ENCODE assay signal across 9 mouse cellular contexts in the genomic region with DNA sequence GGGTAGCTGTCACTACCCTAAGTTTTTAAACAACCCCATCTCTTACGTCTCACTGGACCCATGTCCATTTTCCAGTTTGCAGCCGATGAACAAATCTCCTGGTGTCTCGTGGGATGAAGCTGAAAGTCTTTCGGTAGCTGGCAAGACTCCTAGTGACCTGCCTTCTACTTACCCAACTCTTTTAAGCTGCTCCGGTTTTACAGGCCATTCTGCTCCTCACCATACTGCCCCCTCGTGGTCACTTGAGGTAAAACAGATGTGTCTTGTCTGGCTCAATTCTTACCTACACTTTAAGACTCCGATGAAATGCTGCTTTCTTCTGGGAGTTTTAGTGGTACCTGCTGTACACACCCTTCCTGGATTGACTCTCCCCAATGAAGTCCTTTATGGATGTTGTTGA. TPM values are rescaled to one million over a fixed set of nuclear protein-coding genes. Genes with fewer than 3 reads are reported as not detected.
DNase-seq lines count a peak whose midpoint lies in the region; ATAC-seq lines count a peak whose summit lies in the region.
"Had no signal": no experiment of that assay in that cellular context is flagged by ENCODE, and none has a peak within 500 bp of the region (broad histone marks: within the 10 kb centered on the region; RNA-seq: fewer than 3 reads in every experiment).

No protein-coding gene starts in this region.

- ATAC-seq in midbrain, embryonic 14.5 days (ENCODE audit: low FRiP score, low TSS enrichment), result no peak
- ATAC-seq in midbrain, embryonic 16.5 days, result no peak
- peak; percentile 79 for ATAC-seq in inflammation-experienced regulatory T-cells, adult 6 months
- no peak for ATAC-seq in liver, embryonic 13.5 days (ENCODE audit: low read depth)

- no peaks in the 10 kb centered on the region for H3K4me1 ChIP-seq in midbrain, embryonic 14.5 days (ENCODE audit: control insufficient read depth, insufficient read depth, low read length)
- peaks cover 2% of the 10 kb centered on the region; the same call in 1 of the 2 replicates for H3K4me1 ChIP-seq in midbrain, embryonic 16.5 days (ENCODE audit: control insufficient read depth, insufficient read depth, low read length)
- no peaks in the 10 kb centered on the region for H3K4me1 ChIP-seq in liver, embryonic 13.5 days (replicated peaks)
- H3K4me1 ChIP-seq: heart, embryonic 15.5 days had no signal

- H3K36me3 ChIP-seq in midbrain, embryonic 14.5 days (ENCODE audit: control insufficient read depth, insufficient read depth, low read length), result no peaks in the 10 kb centered on the region
- H3K36me3 ChIP-seq in midbrain, embryonic 16.5 days (ENCODE audit: control insufficient read depth, insufficient read depth, low read length), result no peaks in the 10 kb centered on the region
- no peaks in the 10 kb centered on the region for H3K36me3 ChIP-seq in liver, embryonic 13.5 days
- H3K36me3 ChIP-seq: heart, embryonic 15.5 days had no signal

- WGBS in midbrain, embryonic 14.5 days, result 36% methylated on average over 7 of the region's 7 CpGs
- WGBS in midbrain, embryonic 16.5 days, result 29% methylated on average over 7 of the region's 7 CpGs
- WGBS in liver, embryonic 13.5 days (ENCODE audit: insufficient replicate concordance), result 30% methylated on average over 7 of the region's 7 CpGs

- H3K9me3 ChIP-seq in midbrain, embryonic 14.5 days (ENCODE audit: control insufficient read depth, low read length), result no peaks in the 10 kb centered on the region
- no peaks in the 10 kb centered on the region for H3K9me3 ChIP-seq in midbrain, embryonic 16.5 days (replicated peaks; ENCODE audit: control insufficient read depth, low read length, poor library complexity, severe bottlenecking)
- H3K9me3 ChIP-seq in liver, embryonic 13.5 days (replicated peaks), result no peaks in the 10 kb centered on the region
- H3K9me3 ChIP-seq: heart, embryonic 15.5 days had no signal

- H3K27ac ChIP-seq in midbrain, embryonic 14.5 days (replicated peaks; ENCODE audit: low read depth, low read length), result no peak overlapping the region
- no peak overlapping the region for H3K27ac ChIP-seq in midbrain, embryonic 16.5 days (ENCODE audit: low read length)
- no peak overlapping the region for H3K27ac ChIP-seq in liver, embryonic 13.5 days
- H3K27ac ChIP-seq: heart, embryonic 15.5 days had no signal

- H3K27me3 ChIP-seq in midbrain, embryonic 14.5 days (ENCODE audit: control insufficient read depth, insufficient read depth, low read length), result no peaks in the 10 kb centered on the region
- no peaks in the 10 kb centered on the region for H3K27me3 ChIP-seq in midbrain, embryonic 16.5 days (ENCODE audit: control insufficient read depth, insufficient read depth, low read depth, low read length)
- no peaks in the 10 kb centered on the region for H3K27me3 ChIP-seq in liver, embryonic 13.5 days
- H3K27me3 ChIP-seq: heart, embryonic 15.5 days had no signal

- no peak overlapping the region for H3K9ac ChIP-seq in midbrain, embryonic 14.5 days (replicated peaks; ENCODE audit: low read length)
- H3K9ac ChIP-seq in midbrain, embryonic 16.5 days (ENCODE audit: low read depth, low read length), result no peak overlapping the region
- H3K9ac ChIP-seq in liver, embryonic 13.5 days, result no peak overlapping the region
- H3K9ac ChIP-seq: heart, embryonic 15.5 days had no signal

- H3K4me3 ChIP-seq in midbrain, embryonic 14.5 days (replicated peaks; ENCODE audit: low read depth, low read length), result no peak overlapping the region
- no peak overlapping the region for H3K4me3 ChIP-seq in midbrain, embryonic 16.5 days (ENCODE audit: low read depth, low read length)
- no peak overlapping the region for H3K4me3 ChIP-seq in liver, embryonic 13.5 days (replicated peaks)
- H3K4me3 ChIP-seq: heart, embryonic 15.5 days had no signal

- H3K4me2 ChIP-seq in midbrain, embryonic 14.5 days (ENCODE audit: low read length), result no peak overlapping the region
- no peak overlapping the region for H3K4me2 ChIP-seq in midbrain, embryonic 16.5 days (ENCODE audit: low read length)
- no peak overlapping the region for H3K4me2 ChIP-seq in liver, embryonic 13.5 days
- H3K4me2 ChIP-seq: heart, embryonic 15.5 days had no signal

- DNase-seq in midbrain, embryonic 14.5 days, result peak; percentile 80
- DNase-seq in adrenal gland, postnatal 10 days, result peak; percentile 87
- peak; percentile 78 for DNase-seq in embryo, embryonic 11 days
- peak; percentile 11 for DNase-seq in liver, embryonic 13.5 days
- DNase-seq in right cerebral cortex, adult 2 months (ENCODE audit: low spot score in 2 of 2), result peak; percentile 64 to 70
- peak; percentile 48 to 76 for DNase-seq in urinary bladder, postnatal 4 days (ENCODE audit: low spot score in 2 of 2)

RNA-seq across cellular contexts. Expression of a gene that starts 18.2 kb away (rescaled TPM):
- polyA plus RNA-seq in midbrain, embryonic 14.5 days (2014; fragmentation: Nextera tagmentation; extraction: Ambion mirVana), result 20.8 and 22.4 TPM in 2 replicates
- polyA plus RNA-seq in midbrain, embryonic 16.5 days (2015; fragmentation: Nextera tagmentation; extraction: Ambion mirVana), result 12.2 and 12.4 TPM in 2 replicates
- 10 to 100 TPM; 30.1 to 32.5 TPM for total RNA-seq in adrenal gland, postnatal 10 days (2021)
- polyA plus RNA-seq in inflammation-experienced regulatory T-cells, adult 6 months (2017; shearing (Covaris generic)), result 10 to 100 TPM in 1 of 3 experiments, 1 to 10 TPM in 2; 5.5 to 11.0 (median 9.1) TPM
- polyA plus RNA-seq in liver, embryonic 13.5 days (2015; fragmentation: Nextera tagmentation; extraction: Ambion mirVana), result 4.0 and 6.1 TPM in 2 replicates

Comparison
In these comparisons a context has a peak if more than half of its experiments do, and no peak if none do; other contexts are left out.
1. DNase-seq: peak in every context shown above with its lines; median percentile 87 in adrenal gland, postnatal 10 days; 80 in midbrain, embryonic 14.5 days; 78 in embryo, embryonic 11 days; 67 in right cerebral cortex, adult 2 months; 62 in urinary bladder, postnatal 4 days; 11 in liver, embryonic 13.5 days.